Comparison of ENCODE assay signal across 9 mouse cellular contexts in genomic region chr3:135713016-135713950, GRCm38 (mm10). TPM values are rescaled to one million over a fixed set of nuclear protein-coding genes. Genes with fewer than 3 reads are reported as not detected.
DNase-seq lines count a peak whose midpoint lies in the region; ATAC-seq and TF ChIP-seq lines count a peak whose summit lies in the region.
"Had no signal": no experiment of that assay in that cellular context is flagged by ENCODE, and none has a peak within 500 bp of the region (broad histone marks: within the 10 kb centered on the region; RNA-seq: fewer than 3 reads in every experiment).

No protein-coding gene starts in this region.

- ATAC-seq in forebrain, postnatal 0 days: peak; percentile 43; the same call in 1 of the 2 replicates
- ATAC-seq in forebrain, embryonic 15.5 days (replicated peaks): no peak
- ATAC-seq in limb, embryonic 14.5 days (ENCODE audit: low FRiP score, low read depth): no peak
- ATAC-seq in inflammation-experienced regulatory T-cells, adult 6 months: peak; percentile 67

- H3K4me2 ChIP-seq in forebrain, postnatal 0 days (ENCODE audit: low read depth): no peak overlapping the region
- H3K4me2 ChIP-seq in forebrain, embryonic 15.5 days (replicated peaks): no peak overlapping the region
- no peak overlapping the region for H3K4me2 ChIP-seq in limb, embryonic 14.5 days (replicated peaks; ENCODE audit: low read depth, low read length, severe bottlenecking)

- H3K27me3 ChIP-seq in forebrain, postnatal 0 days (ENCODE audit: insufficient read depth, low read length): no peaks in the 10 kb centered on the region
- H3K27me3 ChIP-seq in forebrain, embryonic 15.5 days: no peaks in the 10 kb centered on the region
- H3K27me3 ChIP-seq in limb, embryonic 14.5 days (ENCODE audit: control insufficient read depth, insufficient read depth, low read length): no peaks in the 10 kb centered on the region
- no peaks in the 10 kb centered on the region for H3K27me3 ChIP-seq in limb, embryonic 10.5 days (ENCODE audit: low read depth, poor library complexity, severe bottlenecking)
- H3K27me3 ChIP-seq in E14TG2a.4 (ENCODE audit: insufficient read depth, low read length): no peaks in the 10 kb centered on the region

- TF ChIP-seq CTCF in forebrain, postnatal 0 days (IDR thresholded peaks at IDR 0.05; ENCODE audit: low read depth): peak; percentile 59
- peak; percentile 22; the same call in 1 of the 2 replicates for TF ChIP-seq CTCF in E14TG2a.4 (conservative IDR thresholded peaks at IDR 0.05; ENCODE audit: low read length)

- no peaks in the 10 kb centered on the region for H3K9me3 ChIP-seq in forebrain, postnatal 0 days (ENCODE audit: low read length)
- H3K9me3 ChIP-seq in forebrain, embryonic 15.5 days: no peaks in the 10 kb centered on the region
- no peaks in the 10 kb centered on the region for H3K9me3 ChIP-seq in limb, embryonic 14.5 days (ENCODE audit: control insufficient read depth, low read length)
- H3K9me3 ChIP-seq in limb, embryonic 10.5 days (replicated peaks): no peaks in the 10 kb centered on the region
- H3K9me3 ChIP-seq in E14TG2a.4 (ENCODE audit: low read length): no peaks in the 10 kb centered on the region

- no peaks in the 10 kb centered on the region for H3K4me1 ChIP-seq in forebrain, postnatal 0 days (ENCODE audit: insufficient read depth)
- no peaks in the 10 kb centered on the region for H3K4me1 ChIP-seq in forebrain, embryonic 15.5 days
- no peaks in the 10 kb centered on the region for H3K4me1 ChIP-seq in limb, embryonic 14.5 days (ENCODE audit: control insufficient read depth, insufficient read depth, low read length)
- no peaks in the 10 kb centered on the region for H3K4me1 ChIP-seq in limb, embryonic 10.5 days
- H3K4me1 ChIP-seq in E14TG2a.4 (replicated peaks; ENCODE audit: low read depth, low read length): no peaks in the 10 kb centered on the region

- H3K27ac ChIP-seq in forebrain, postnatal 0 days (ENCODE audit: low read depth, low read length): no peak overlapping the region
- no peak overlapping the region for H3K27ac ChIP-seq in forebrain, embryonic 15.5 days (replicated peaks)
- H3K27ac ChIP-seq in limb, embryonic 14.5 days (replicated peaks; ENCODE audit: low read depth, low read length): no peak overlapping the region
- no peak overlapping the region for H3K27ac ChIP-seq in limb, embryonic 10.5 days
- H3K27ac ChIP-seq: macrophage had no signal

- H3K4me3 ChIP-seq in forebrain, postnatal 0 days (ENCODE audit: low read depth, low read length): no peak overlapping the region
- no peak overlapping the region for H3K4me3 ChIP-seq in forebrain, embryonic 15.5 days
- H3K4me3 ChIP-seq in limb, embryonic 14.5 days (replicated peaks; ENCODE audit: low read length): no peak overlapping the region
- H3K4me3 ChIP-seq in limb, embryonic 10.5 days: no peak overlapping the region
- H3K4me3 ChIP-seq in E14TG2a.4 (replicated peaks; ENCODE audit: low read length): no peak overlapping the region

- H3K36me3 ChIP-seq in forebrain, postnatal 0 days (ENCODE audit: insufficient read depth): no peaks in the 10 kb centered on the region
- no peaks in the 10 kb centered on the region for H3K36me3 ChIP-seq in forebrain, embryonic 15.5 days
- H3K36me3 ChIP-seq in limb, embryonic 14.5 days (ENCODE audit: control insufficient read depth, insufficient read depth, low read length): no peaks in the 10 kb centered on the region
- H3K36me3 ChIP-seq in limb, embryonic 10.5 days: no peaks in the 10 kb centered on the region
- no peaks in the 10 kb centered on the region for H3K36me3 ChIP-seq in E14TG2a.4 (ENCODE audit: insufficient read depth, low read length)

- no peak overlapping the region for H3K9ac ChIP-seq in forebrain, postnatal 0 days
- H3K9ac ChIP-seq in forebrain, embryonic 15.5 days (replicated peaks): no peak overlapping the region
- H3K9ac ChIP-seq in limb, embryonic 14.5 days (ENCODE audit: low read depth, low read length, severe bottlenecking): no peak overlapping the region

- TF ChIP-seq POLR2A in limb, embryonic 14.5 days (IDR thresholded peaks at IDR 0.05; ENCODE audit: borderline replicate concordance, extremely low read depth, insufficient read depth, insufficient read length): no peak

- WGBS in forebrain, postnatal 0 days: 38% methylated on average over 4 of the region's 4 CpGs
- WGBS in forebrain, embryonic 15.5 days: 59% methylated on average over 3 of the region's 4 CpGs
- 30% methylated on average over 4 of the region's 4 CpGs for WGBS in limb, embryonic 14.5 days
- WGBS in limb, embryonic 10.5 days: 38% methylated on average over 4 of the region's 4 CpGs

- peak; percentile 52 for DNase-seq in forebrain, postnatal 0 days
- peak; percentile 76 for DNase-seq in limb, embryonic 14.5 days (ENCODE audit: low spot score)
- no peak for DNase-seq in limb, embryonic 10.5 days (ENCODE audit: low spot score)
- DNase-seq in urinary bladder, postnatal 4 days (ENCODE audit: low spot score in 2 of 2): no peak
- DNase-seq in right cerebral cortex, postnatal 10 days (ENCODE audit: low spot score in 2 of 2): no peak

RNA-seq across cellular contexts. Expression of gene Nfkb1, which starts 21.9 kb away (rescaled TPM):
- 19.4 and 22.5 TPM in 2 replicates for total RNA-seq in forebrain, postnatal 0 days (2014; rRNA removed)
- 2.9 and 4.4 TPM in 2 replicates for polyA plus RNA-seq in forebrain, postnatal 0 days (2015; fragmentation: Nextera tagmentation; extraction: Ambion mirVana)
- 5.9 and 7.1 TPM in 2 replicates for polyA plus RNA-seq in forebrain, embryonic 15.5 days (2015; fragmentation: Nextera tagmentation; extraction: Ambion mirVana)
- polyA plus RNA-seq in limb, embryonic 14.5 days (2012; rRNA removed): 55.4 and 61.7 TPM in 2 replicates
- 26.9 and 32.7 TPM in 2 replicates for polyA plus RNA-seq in limb, embryonic 14.5 days (2014; fragmentation: Nextera tagmentation; extraction: Ambion mirVana)
- polyA plus RNA-seq in limb, embryonic 10.5 days (2016; fragmentation: Nextera tagmentation; extraction: Ambion mirVana): 10.7 and 12.0 TPM in 2 replicates
- 100 to 1,000 TPM in 2 of 3 experiments, 10 to 100 TPM in 1; 95.7 to 123 (median 121) TPM for polyA plus RNA-seq in inflammation-experienced regulatory T-cells, adult 6 months (2017; shearing (Covaris generic))

Comparison
In these comparisons a context has a peak if more than half of its experiments do, and no peak if none do; other contexts are left out.
1. ATAC-seq: peak in forebrain, postnatal 0 days (single experiment) and inflammation-experienced regulatory T-cells, adult 6 months (single experiment); none in forebrain, embryonic 15.5 days (single experiment) and limb, embryonic 14.5 days (single experiment).
2. DNase-seq: peak in forebrain, postnatal 0 days (single experiment) and limb, embryonic 14.5 days (single experiment); none in limb, embryonic 10.5 days (single experiment), urinary bladder, postnatal 4 days (0 of 2) and right cerebral cortex, postnatal 10 days (0 of 2).